Mouse (Mus musculus): ENCODE data around the gene Rnf187. TPM values are rescaled to one million over a fixed set of nuclear protein-coding genes. Genes with fewer than 3 reads are reported as not detected.
A peak's percentile ranks its signal among the peaks of the same experiment; 100 is the strongest.

Rnf187 gene
- polyA plus RNA-seq, 1 experiment, result 99.2 TPM

- no peak overlapping the region for H3K4me3 ChIP-seq (ENCODE audit: insufficient read depth, low read length)
- peaks cover 3% of the 10 kb centered on the region; the same call in 1 of the 2 replicates for H3K4me1 ChIP-seq (ENCODE audit: control insufficient read depth, insufficient read depth, low read length)
- TF ChIP-seq POLR2A (IDR thresholded peaks at IDR 0.05; ENCODE audit: low read depth, low read length) (no peak), CTCF (IDR thresholded peaks at IDR 0.05; ENCODE audit: borderline replicate concordance, insufficient read depth, low read length) (no peak)
- no peak overlapping the region for H3K27ac ChIP-seq (ENCODE audit: insufficient read depth, low read length)
These were observed 33.9 kb downstream of the Rnf187 start for GRCm38 (mm10) chr11:58904838-58905237.

GRCm38 (mm10) chr11:58904410-58904718 is 34.4 kb downstream of the Rnf187 start:
- Histone ChIP-seq H3K4me1 (ENCODE audit: control insufficient read depth, insufficient read depth, low read length) (peaks cover 3% of the 10 kb centered on the region; the same call in 1 of the 2 replicates), H3K4me3 (ENCODE audit: insufficient read depth, low read length) (peak overlapping the region; percentile 69), H3K27ac (ENCODE audit: insufficient read depth, low read length) (no peak overlapping the region)
- TF ChIP-seq CTCF (IDR thresholded peaks at IDR 0.05; ENCODE audit: borderline replicate concordance, insufficient read depth, low read length) (no peak), POLR2A (IDR thresholded peaks at IDR 0.05; ENCODE audit: low read depth, low read length) (no peak)

DNA sequence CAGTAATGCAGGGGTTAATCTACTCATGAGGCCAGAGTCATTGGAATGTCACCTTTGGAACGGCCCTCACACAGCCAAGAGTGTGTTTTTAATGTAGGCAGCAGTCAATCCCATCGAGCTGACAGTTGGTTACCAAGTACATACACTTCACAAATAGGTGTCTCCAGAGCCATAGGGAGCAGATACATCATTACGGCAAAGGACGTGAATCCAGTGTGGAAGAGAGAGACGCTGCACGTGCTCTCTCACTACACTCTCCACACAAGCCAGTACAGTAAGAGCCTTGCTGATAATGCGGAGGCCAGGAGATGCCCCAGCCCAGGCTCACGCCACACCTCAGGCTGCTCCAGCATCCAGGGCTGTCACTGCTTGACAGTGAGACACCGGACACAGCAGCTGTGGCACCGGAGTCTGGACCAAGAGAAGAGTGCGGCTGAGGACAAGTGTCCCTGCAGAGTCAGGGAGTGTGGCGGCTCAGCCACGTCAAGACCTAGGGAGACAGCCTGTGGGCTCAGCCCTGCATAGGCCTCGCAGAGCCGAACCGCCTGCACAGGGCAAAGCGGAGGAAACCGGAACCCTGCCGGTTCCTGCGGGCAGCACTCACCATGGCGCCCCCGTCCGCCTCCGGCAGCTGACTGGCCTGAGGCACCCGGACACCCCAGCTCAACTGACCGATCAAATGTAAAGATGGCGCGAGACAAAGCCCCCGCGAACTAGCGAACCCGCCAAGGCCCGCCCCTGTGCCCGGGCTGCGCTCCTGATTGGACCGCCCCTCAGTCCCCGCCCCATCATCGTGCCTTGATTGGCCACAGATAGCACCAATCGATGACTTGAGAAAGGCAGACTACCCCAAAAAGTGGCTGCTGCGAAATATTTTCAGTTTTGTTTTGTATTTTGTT is 35.0 kb downstream of the Rnf187 start, which contains the start of gene Zfp39:
Gene Zfp39, minus strand, starts transcription at position 715 of the 899 bp plus-strand sequence.
- Histone ChIP-seq H3K27ac (ENCODE audit: insufficient read depth, low read length) (peak within 1 kb of the TSS; percentile 10; the same call in 1 of the 2 replicates), H3K4me1 (ENCODE audit: control insufficient read depth, insufficient read depth, low read length) (peaks cover 3% of the 10 kb centered on the region; the same call in 1 of the 2 replicates), H3K4me3 (ENCODE audit: insufficient read depth, low read length) (peak within 1 kb of the TSS; percentile 69)
- no peak for TF ChIP-seq CTCF (IDR thresholded peaks at IDR 0.05; ENCODE audit: borderline replicate concordance, insufficient read depth, low read length)
- peak; percentile 76 for TF ChIP-seq POLR2A (IDR thresholded peaks at IDR 0.05; ENCODE audit: low read depth, low read length)

DNA sequence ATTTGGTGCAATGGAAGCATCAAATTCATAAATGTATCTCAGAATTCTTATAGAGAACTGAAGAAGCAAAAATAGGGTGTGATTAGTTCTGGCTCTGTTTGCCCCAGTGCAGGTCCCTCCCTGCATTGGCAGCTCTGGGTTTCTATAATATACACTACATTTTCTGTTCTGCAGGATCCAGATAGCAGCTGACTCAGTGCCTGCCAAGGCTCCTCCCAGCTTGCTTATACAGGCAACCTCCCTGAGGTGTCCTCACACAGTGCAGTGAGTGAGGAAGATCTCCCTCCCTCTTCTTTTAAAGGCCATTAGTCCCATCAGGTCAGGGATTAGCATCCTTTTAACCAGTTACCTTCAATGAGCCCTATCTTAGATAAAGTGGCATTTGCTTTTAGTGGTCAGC is 37.6 kb downstream of the Rnf187 start:
- no peak overlapping the region for H3K27ac ChIP-seq (ENCODE audit: insufficient read depth, low read length)
- peaks cover 3% of the 10 kb centered on the region; the same call in 1 of the 2 replicates for H3K4me1 ChIP-seq (ENCODE audit: control insufficient read depth, insufficient read depth, low read length)
- no peak overlapping the region for H3K4me3 ChIP-seq (ENCODE audit: insufficient read depth, low read length)
- TF ChIP-seq CTCF (IDR thresholded peaks at IDR 0.05; ENCODE audit: borderline replicate concordance, insufficient read depth, low read length) (no peak), POLR2A (IDR thresholded peaks at IDR 0.05; ENCODE audit: low read depth, low read length) (no peak)

DNA sequence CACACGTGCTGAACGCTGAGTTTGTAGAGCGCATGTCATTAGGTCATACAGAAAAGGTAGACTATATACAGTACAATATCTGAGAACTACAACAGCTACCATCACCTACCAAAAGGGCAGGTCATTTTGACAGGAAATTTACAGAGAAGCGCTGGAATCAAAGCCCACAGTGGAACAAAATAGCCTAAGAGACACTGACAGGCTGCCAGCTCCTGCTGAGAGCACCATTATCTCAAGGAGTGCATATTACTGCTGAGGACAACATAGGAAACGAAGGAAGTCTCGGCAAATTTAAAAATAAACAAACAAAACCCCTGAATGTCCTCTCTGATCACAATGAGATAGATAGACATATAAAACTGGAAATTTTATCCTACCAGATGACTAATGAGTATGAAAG is 41.2 kb downstream of the Rnf187 start:
- Histone ChIP-seq H3K4me1 (ENCODE audit: control insufficient read depth, insufficient read depth, low read length) (no peaks in the 10 kb centered on the region), H3K27ac (ENCODE audit: insufficient read depth, low read length) (no peak overlapping the region), H3K4me3 (ENCODE audit: insufficient read depth, low read length) (no peak overlapping the region)
- TF ChIP-seq CTCF (IDR thresholded peaks at IDR 0.05; ENCODE audit: borderline replicate concordance, insufficient read depth, low read length) (no peak), POLR2A (IDR thresholded peaks at IDR 0.05; ENCODE audit: low read depth, low read length) (no peak)

DNA sequence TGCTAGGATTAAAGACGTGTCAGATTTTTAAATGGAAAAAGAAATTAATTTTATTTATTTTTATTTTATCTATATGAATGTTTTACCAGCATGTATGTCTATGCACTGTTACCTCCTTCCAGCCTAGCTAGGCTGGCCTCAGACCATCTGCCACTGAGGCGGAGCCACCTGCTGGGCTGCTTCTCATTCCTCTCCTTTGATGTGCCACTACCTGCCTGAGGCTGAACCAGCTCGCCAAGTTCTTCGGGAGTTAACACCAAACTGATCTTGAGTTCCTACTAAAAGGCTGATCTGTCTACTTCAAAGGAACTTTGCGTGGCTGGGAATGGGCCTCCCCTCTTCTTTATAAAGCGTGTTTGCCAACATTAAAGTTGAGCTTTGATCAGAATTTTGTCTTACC is 44.3 kb downstream of the Rnf187 start:
- no peaks in the 10 kb centered on the region for H3K4me1 ChIP-seq (ENCODE audit: control insufficient read depth, insufficient read depth, low read length)
- H3K27ac ChIP-seq (ENCODE audit: insufficient read depth, low read length), result no peak overlapping the region
- H3K4me3 ChIP-seq (ENCODE audit: insufficient read depth, low read length), result no peak overlapping the region
- TF ChIP-seq POLR2A (IDR thresholded peaks at IDR 0.05; ENCODE audit: low read depth, low read length) (no peak), CTCF (IDR thresholded peaks at IDR 0.05; ENCODE audit: borderline replicate concordance, insufficient read depth, low read length) (no peak)

- H3K4me1 ChIP-seq (ENCODE audit: control insufficient read depth, insufficient read depth, low read length), result no peaks in the 10 kb centered on the region
- no peak for TF ChIP-seq POLR2A (IDR thresholded peaks at IDR 0.05; ENCODE audit: low read depth, low read length)
- TF ChIP-seq CTCF (IDR thresholded peaks at IDR 0.05; ENCODE audit: borderline replicate concordance, insufficient read depth, low read length), result no peak
- H3K27ac ChIP-seq (ENCODE audit: insufficient read depth, low read length), result no peak overlapping the region
- H3K4me3 ChIP-seq (ENCODE audit: insufficient read depth, low read length), result no peak overlapping the region
These were observed 48.2 kb downstream of the Rnf187 start for GRCm38 (mm10) chr11:58890511-58890910.

DNA sequence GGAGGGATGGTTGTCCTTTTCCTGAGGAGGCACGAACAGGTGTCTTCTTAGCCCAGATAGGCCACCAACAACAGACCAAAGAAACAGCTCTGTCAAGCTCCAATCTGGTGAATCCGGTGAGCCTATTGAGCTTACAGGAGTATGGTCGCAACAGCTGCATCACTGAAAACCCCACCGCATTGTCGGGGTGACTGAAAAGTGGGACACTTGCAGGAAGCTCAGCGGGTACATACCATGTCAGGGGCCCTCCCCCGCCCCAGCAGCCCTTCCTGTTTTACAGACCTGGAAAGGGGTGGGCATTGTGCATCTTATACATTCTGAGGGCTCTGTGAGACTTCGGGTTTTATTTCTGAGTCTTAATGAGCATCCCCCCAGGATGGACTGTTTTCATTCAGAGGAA is 55.0 kb downstream of the Rnf187 start:
- no peaks in the 10 kb centered on the region for H3K4me1 ChIP-seq (ENCODE audit: control insufficient read depth, insufficient read depth, low read length)
- no peak overlapping the region for H3K4me3 ChIP-seq (ENCODE audit: insufficient read depth, low read length)
- no peak overlapping the region for H3K27ac ChIP-seq (ENCODE audit: insufficient read depth, low read length)
- TF ChIP-seq POLR2A (IDR thresholded peaks at IDR 0.05; ENCODE audit: low read depth, low read length), result no peak
- TF ChIP-seq CTCF (IDR thresholded peaks at IDR 0.05; ENCODE audit: borderline replicate concordance, insufficient read depth, low read length), result no peak

Other genes with a start within 250 kb of the Rnf187 start
- not detected in 2 replicates for gene Olfr319, start 239.8 kb downstream of the Rnf187 start, polyA plus RNA-seq (2011; ENCODE audit: insufficient read length, low read depth, missing spikeins)
- not detected in 2 replicates for gene Olfr318, start 214.9 kb downstream of the Rnf187 start, polyA plus RNA-seq (2011; ENCODE audit: insufficient read length, low read depth, missing spikeins)
- gene Olfr317, start 199.7 kb downstream of the Rnf187 start, polyA plus RNA-seq (2011; ENCODE audit: insufficient read length, low read depth, missing spikeins), result not detected in 2 replicates
- not detected in 2 replicates for gene Olfr316, start 186.2 kb downstream of the Rnf187 start, polyA plus RNA-seq (2011; ENCODE audit: insufficient read length, low read depth, missing spikeins)
- gene Olfr315, start 165.7 kb downstream of the Rnf187 start, polyA plus RNA-seq (2011; ENCODE audit: insufficient read length, low read depth, missing spikeins), result not detected in 2 replicates
- not detected in 2 replicates for gene Olfr314, start 156.0 kb downstream of the Rnf187 start, polyA plus RNA-seq (2011; ENCODE audit: insufficient read length, low read depth, missing spikeins)
- not detected in 2 replicates for gene Fam183b, start 137.0 kb downstream of the Rnf187 start, polyA plus RNA-seq (2011; ENCODE audit: insufficient read length, low read depth, missing spikeins)
- gene Olfr313, start 123.9 kb downstream of the Rnf187 start, polyA plus RNA-seq (2011; ENCODE audit: insufficient read length, low read depth, missing spikeins), result not detected in 2 replicates
- not detected in 2 replicates for gene Olfr312, start 109.7 kb downstream of the Rnf187 start, polyA plus RNA-seq (2011; ENCODE audit: insufficient read length, low read depth, missing spikeins)
- not detected in 2 replicates for gene Olfr311, start 99.7 kb downstream of the Rnf187 start, polyA plus RNA-seq (2011; ENCODE audit: insufficient read length, low read depth, missing spikeins)
- gene Gm12258, start 91.8 kb downstream of the Rnf187 start, polyA plus RNA-seq (2011; ENCODE audit: insufficient read length, low read depth, missing spikeins), result 5.4 and 6.8 TPM in 2 replicates
- gene 2810021J22Rik, start 71.7 kb downstream of the Rnf187 start, polyA plus RNA-seq (2011; ENCODE audit: insufficient read length, low read depth, missing spikeins), result 6.6 TPM in 2 replicates
- gene Zfp39, start 34.7 kb downstream of the Rnf187 start, polyA plus RNA-seq (2011; ENCODE audit: insufficient read length, low read depth, missing spikeins), result 4.1 and 6.2 TPM in 2 replicates
- not detected in 2 replicates for gene Btnl10, start 21.0 kb downstream of the Rnf187 start, polyA plus RNA-seq (2011; ENCODE audit: insufficient read length, low read depth, missing spikeins)
- not detected in 2 replicates for gene Hist3h2ba, start 10.0 kb upstream of the Rnf187 start, polyA plus RNA-seq (2011; ENCODE audit: insufficient read length, low read depth, missing spikeins)
- gene Hist3h2a, start 15.8 kb upstream of the Rnf187 start, polyA plus RNA-seq (2011; ENCODE audit: insufficient read length, low read depth, missing spikeins), result 9.7 and 12.5 TPM in 2 replicates
- gene Trim17, start 15.8 kb upstream of the Rnf187 start, polyA plus RNA-seq (2011; ENCODE audit: insufficient read length, low read depth, missing spikeins), result not detected in 2 replicates
- gene Trim11, start 39.2 kb upstream of the Rnf187 start, polyA plus RNA-seq (2011; ENCODE audit: insufficient read length, low read depth, missing spikeins), result 17.5 and 20.1 TPM in 2 replicates
- gene Obscn, start 197.5 kb upstream of the Rnf187 start, polyA plus RNA-seq (2011; ENCODE audit: insufficient read length, low read depth, missing spikeins), result not detected in 2 replicates
- 2.1 and 2.4 TPM in 2 replicates for gene Iba57, start 224.8 kb upstream of the Rnf187 start, polyA plus RNA-seq (2011; ENCODE audit: insufficient read length, low read depth, missing spikeins)
- gene Gjc2, start 244.3 kb upstream of the Rnf187 start, polyA plus RNA-seq (2011; ENCODE audit: insufficient read length, low read depth, missing spikeins), result 0.25 and 0.30 TPM in 2 replicates

Data from embryonic fibroblast, embryonic 13.5 days (primary cell).